8 mouse cellular contexts compared by ENCODE assay signal in genomic region chr4:106630333-106631220, GRCm38 (mm10). TPM values are rescaled to one million over a fixed set of nuclear protein-coding genes. Genes with fewer than 3 reads are reported as not detected.
DNase-seq lines count a peak whose midpoint lies in the region; ATAC-seq and TF ChIP-seq lines count a peak whose summit lies in the region.

No protein-coding gene starts in this region.

- no peak overlapping the region for H3K4me2 ChIP-seq in embryonic facial prominence, embryonic 11.5 days (ENCODE audit: low read depth, low read length)

- H3K9me3 ChIP-seq in embryonic facial prominence, embryonic 11.5 days (replicated peaks; ENCODE audit: control insufficient read depth, low read length): no peaks in the 10 kb centered on the region
- no peaks in the 10 kb centered on the region for H3K9me3 ChIP-seq in hindbrain, embryonic 10.5 days

- no peaks in the 10 kb centered on the region for H3K4me1 ChIP-seq in embryonic facial prominence, embryonic 11.5 days (ENCODE audit: control insufficient read depth, insufficient read depth, low read length)
- H3K4me1 ChIP-seq in hindbrain, embryonic 10.5 days (replicated peaks): peaks cover 19% of the 10 kb centered on the region
- H3K4me1 ChIP-seq in small intestine, adult 2 months (ENCODE audit: control insufficient read depth, insufficient read depth, insufficient read length, low read length): peaks cover 25% of the 10 kb centered on the region

- no peaks in the 10 kb centered on the region; the same call in 1 of the 2 replicates for H3K27me3 ChIP-seq in embryonic facial prominence, embryonic 11.5 days (ENCODE audit: control insufficient read depth, insufficient read depth, low read length)
- peaks cover 19% of the 10 kb centered on the region for H3K27me3 ChIP-seq in hindbrain, embryonic 10.5 days (ENCODE audit: insufficient read depth, poor library complexity, severe bottlenecking)
- no peaks in the 10 kb centered on the region for H3K27me3 ChIP-seq in small intestine, adult 2 months (ENCODE audit: control insufficient read depth, insufficient read depth, low read length)

- peak; percentile 26; the same call in 1 of the 2 replicates for TF ChIP-seq CTCF in small intestine, adult 2 months (IDR thresholded peaks at IDR 0.05; ENCODE audit: extremely low read depth, insufficient read length, insufficient replicate concordance, low read depth, low read length)

- no peak overlapping the region for H3K4me3 ChIP-seq in embryonic facial prominence, embryonic 11.5 days (ENCODE audit: low read depth, low read length)
- no peak overlapping the region for H3K4me3 ChIP-seq in hindbrain, embryonic 10.5 days
- H3K4me3 ChIP-seq in small intestine, adult 2 months (ENCODE audit: low read depth, low read length): no peak overlapping the region

- no peak for TF ChIP-seq POLR2A in small intestine, adult 2 months (IDR thresholded peaks at IDR 0.05; ENCODE audit: low read depth, low read length)

- H3K9ac ChIP-seq in embryonic facial prominence, embryonic 11.5 days (replicated peaks; ENCODE audit: low read length): no peak overlapping the region; the same call in 1 of the 2 replicates

- H3K27ac ChIP-seq in embryonic facial prominence, embryonic 11.5 days (replicated peaks; ENCODE audit: low read depth, low read length): no peak overlapping the region
- H3K27ac ChIP-seq in hindbrain, embryonic 10.5 days: no peak overlapping the region
- no peak overlapping the region for H3K27ac ChIP-seq in small intestine, adult 2 months (ENCODE audit: insufficient read depth, low read depth, low read length)

- peak; percentile 60 for ATAC-seq in embryonic facial prominence, embryonic 11.5 days (replicated peaks; ENCODE audit: insufficient number of reproducible peaks, low FRiP score, low TSS enrichment, low read depth)
- ATAC-seq in megakaryocyte, adult 5-6 weeks (ENCODE audit: poor library complexity, severe bottlenecking): 0 out of 2 replicates have a peak, but pooled peaks have one; percentile 49

- H3K36me3 ChIP-seq in embryonic facial prominence, embryonic 11.5 days (replicated peaks; ENCODE audit: control insufficient read depth, insufficient read depth, low read depth, low read length): no peaks in the 10 kb centered on the region
- no peaks in the 10 kb centered on the region for H3K36me3 ChIP-seq in hindbrain, embryonic 10.5 days
- H3K36me3 ChIP-seq in small intestine, adult 2 months (ENCODE audit: control insufficient read depth, insufficient read depth, low read length): no peaks in the 10 kb centered on the region

- peak; percentile 63 for DNase-seq in gastrocnemius, adult 18-20 months (ENCODE audit: low spot score)
- DNase-seq in gastrocnemius, postnatal 25 days: no peak
- DNase-seq in adrenal gland, postnatal 25 days: peak; percentile 48
- peak; percentile 81 for DNase-seq in embryonic facial prominence, embryonic 11.5 days (ENCODE audit: low spot score)
- DNase-seq in hindbrain, embryonic 10.5 days (ENCODE audit: low spot score): peak; percentile 66
- peak; percentile 94 to 95 for DNase-seq in layer of hippocampus, postnatal 14 days (ENCODE audit: low spot score in 2 of 2)

- WGBS in embryonic facial prominence, embryonic 11.5 days: 23% methylated on average over 14 of the region's 14 CpGs
- 29% methylated on average over 14 of the region's 14 CpGs for WGBS in hindbrain, embryonic 10.5 days
- WGBS in small intestine, adult 2 months: 45% methylated on average over 14 of the region's 14 CpGs

RNA-seq across cellular contexts. Expression of gene Ttc22, which starts 8.3 kb away (rescaled TPM):
- under 1 TPM in 1 of 2 experiments, not detected in 1; 0.09 TPM for total RNA-seq in gastrocnemius, adult 18-20 months (2021)
- total RNA-seq in gastrocnemius, postnatal 25 days (2021): not detected
- not detected in 2 replicates for total RNA-seq in adrenal gland, postnatal 25 days (2021)
- polyA plus RNA-seq in embryonic facial prominence, embryonic 11.5 days (2014; fragmentation: Nextera tagmentation; extraction: Ambion mirVana): 0.10 and 0.33 TPM in 2 replicates
- polyA plus RNA-seq in hindbrain, embryonic 10.5 days (2016; fragmentation: Nextera tagmentation; extraction: Ambion mirVana): not detected in 2 replicates
- total RNA-seq in layer of hippocampus, postnatal 14 days (2021): under 1 TPM; 0.91 to 0.94 TPM
- total RNA-seq in megakaryocyte, adult 5-6 weeks (2015): not detected in 2 replicates
- not detected in 2 replicates for total RNA-seq in megakaryocyte, adult 5-6 weeks (2017)
- polyA plus RNA-seq in small intestine, adult 2 months (2012; rRNA removed): 58.0 and 112 TPM in 2 replicates

RNA-seq across cellular contexts. Expression of gene Lexm, which starts 13.5 kb away (rescaled TPM):
- total RNA-seq in gastrocnemius, adult 18-20 months (2021): not detected
- total RNA-seq in gastrocnemius, postnatal 25 days (2021): not detected
- not detected in 2 replicates for total RNA-seq in adrenal gland, postnatal 25 days (2021)
- 0.48 TPM in 1 of 2 replicates, not detected in the other for polyA plus RNA-seq in embryonic facial prominence, embryonic 11.5 days (2014; fragmentation: Nextera tagmentation; extraction: Ambion mirVana)
- polyA plus RNA-seq in hindbrain, embryonic 10.5 days (2016; fragmentation: Nextera tagmentation; extraction: Ambion mirVana): 0.14 and 0.25 TPM in 2 replicates
- total RNA-seq in layer of hippocampus, postnatal 14 days (2021): not detected
- not detected in 2 replicates for total RNA-seq in megakaryocyte, adult 5-6 weeks (2015)
- total RNA-seq in megakaryocyte, adult 5-6 weeks (2017): not detected in 2 replicates
- not detected in 2 replicates for polyA plus RNA-seq in small intestine, adult 2 months (2012; rRNA removed)

RNA-seq across cellular contexts. Expression of gene Pars2, which starts 20.3 kb away (rescaled TPM):
- total RNA-seq in gastrocnemius, adult 18-20 months (2021): 1 to 10 TPM; 2.4 to 3.4 TPM
- 1 to 10 TPM; 1.7 to 1.8 TPM for total RNA-seq in gastrocnemius, postnatal 25 days (2021)
- 5.6 and 7.5 TPM in 2 replicates for total RNA-seq in adrenal gland, postnatal 25 days (2021)
- polyA plus RNA-seq in embryonic facial prominence, embryonic 11.5 days (2014; fragmentation: Nextera tagmentation; extraction: Ambion mirVana): 14.9 and 16.0 TPM in 2 replicates
- polyA plus RNA-seq in hindbrain, embryonic 10.5 days (2016; fragmentation: Nextera tagmentation; extraction: Ambion mirVana): 16.5 and 17.9 TPM in 2 replicates
- 1 to 10 TPM; 6.8 to 7.3 TPM for total RNA-seq in layer of hippocampus, postnatal 14 days (2021)
- 3.6 and 4.1 TPM in 2 replicates for total RNA-seq in megakaryocyte, adult 5-6 weeks (2015)
- total RNA-seq in megakaryocyte, adult 5-6 weeks (2017): 3.6 and 5.3 TPM in 2 replicates
- 5.6 and 7.5 TPM in 2 replicates for polyA plus RNA-seq in small intestine, adult 2 months (2012; rRNA removed)

RNA-seq across cellular contexts. Expression of gene Ttc4, which starts 48.2 kb away (rescaled TPM):
- total RNA-seq in gastrocnemius, adult 18-20 months (2021): 10 to 100 TPM; 26.1 to 27.5 TPM
- 10 to 100 TPM; 24.7 to 28.6 TPM for total RNA-seq in gastrocnemius, postnatal 25 days (2021)
- total RNA-seq in adrenal gland, postnatal 25 days (2021): 32.6 and 35.1 TPM in 2 replicates
- polyA plus RNA-seq in embryonic facial prominence, embryonic 11.5 days (2014; fragmentation: Nextera tagmentation; extraction: Ambion mirVana): 97.2 and 99.0 TPM in 2 replicates
- 100 and 107 TPM in 2 replicates for polyA plus RNA-seq in hindbrain, embryonic 10.5 days (2016; fragmentation: Nextera tagmentation; extraction: Ambion mirVana)
- total RNA-seq in layer of hippocampus, postnatal 14 days (2021): 10 to 100 TPM; 38.7 to 41.3 TPM
- 18.2 and 24.0 TPM in 2 replicates for total RNA-seq in megakaryocyte, adult 5-6 weeks (2015)
- total RNA-seq in megakaryocyte, adult 5-6 weeks (2017): 21.9 and 24.3 TPM in 2 replicates
- 16.9 and 41.4 TPM in 2 replicates for polyA plus RNA-seq in small intestine, adult 2 months (2012; rRNA removed)
